Mouse (Mus musculus) stomach, embryonic 16.5 days (tissue): ENCODE data around the gene Olfr961. TPM values are rescaled to one million over a fixed set of nuclear protein-coding genes. Genes with fewer than 3 reads are reported as not detected.

Source experiments
- ATAC-seq: fragments of 200-750 bp; cut with Nextera tagmentation; 2 replicates; pipeline ENCODE4 v1.8.0; 2017; ENCODE audit warnings: moderate number of reproducible peaks, moderate TSS enrichment; ENCODE audit not compliant: insufficient read depth, low FRiP score
- H3K27ac ChIP-seq: fragments of 300-500 bp; sonication (generic); 2 replicates; pipeline ENCODE4 v1.5.1; 2014; ENCODE audit warnings: low read length
- H3K27me3 ChIP-seq: fragments of 300-500 bp; sonication (generic); 2 replicates; pipeline ENCODE4 v1.6.1; 2014; ENCODE audit warnings: low read length, control low read depth, mixed read lengths; ENCODE audit not compliant: control insufficient read depth, insufficient read depth
- H3K36me3 ChIP-seq: fragments of 300-500 bp; sonication (generic); 2 replicates; pipeline ENCODE4 v1.6.1; 2014; ENCODE audit warnings: low read length; ENCODE audit not compliant: control insufficient read depth, insufficient read depth
- H3K4me1 ChIP-seq: fragments of 300-500 bp; sonication (generic); 2 replicates; pipeline ENCODE4 v1.6.1; 2014; ENCODE audit warnings: low read length, control low read depth, mixed read lengths; ENCODE audit not compliant: control insufficient read depth, insufficient read depth
- H3K4me2 ChIP-seq: fragments of 300-500 bp; sonication (generic); 2 replicates; pipeline ENCODE4 v1.6.1; 2014; ENCODE audit warnings: low read depth, low read length, mixed read lengths
- H3K4me3 ChIP-seq: fragments of 300-500 bp; sonication (generic); replicated peaks from 2 replicates; pipeline ENCODE4 v1.5.1; 2014; ENCODE audit warnings: mild to moderate bottlenecking, low read length
- H3K9ac ChIP-seq: fragments of 300-500 bp; sonication (generic); 2 replicates; pipeline ENCODE4 v1.6.1; 2014; ENCODE audit warnings: low read length
- H3K9me3 ChIP-seq: fragments of 300-500 bp; sonication (generic); replicated peaks from 2 replicates; pipeline ENCODE4 v1.6.1; 2016; ENCODE audit warnings: low read length, control low read depth; ENCODE audit not compliant: control insufficient read depth
- WGBS: fragments of 180-500 bp; shearing (Covaris S2); extraction: QIAGEN DNeasy Blood & Tissue Kit; methylation state at CpG from one replicate; pipeline ENCODE4 v1.1.7; 2014; 5-methylcytosine and 5-hydroxymethylcytosine counted together
- polyA plus RNA-seq: library from polyadenylated mRNA; unstranded; fragments of >200 nt; fragmentation: Nextera tagmentation; extraction: Ambion mirVana; gene quantifications from 2 replicates; pipeline ENCODE4 v1.2.1, GENCODE M21; 2015

The Olfr961 gene
- polyA plus RNA-seq, 1 experiment from 2014 or later = not detected

DNA sequence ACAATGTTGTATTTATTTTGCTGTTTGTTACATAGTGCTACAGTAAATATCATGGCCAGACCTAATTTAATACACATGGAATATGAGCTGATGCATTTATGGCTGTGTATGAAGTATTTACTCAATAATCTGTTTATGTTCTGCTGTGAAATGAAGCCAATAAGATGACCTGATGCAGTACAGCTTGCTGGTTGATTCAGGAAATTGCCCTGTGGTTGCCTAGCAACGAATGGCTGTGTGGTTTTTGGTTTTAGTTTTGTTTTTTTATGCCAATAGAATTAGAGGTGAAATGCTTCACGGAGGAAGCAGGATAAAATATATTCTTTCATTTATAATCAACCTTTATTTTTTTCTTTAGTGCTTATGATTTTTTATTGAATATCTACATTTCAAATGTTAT lies 34.4 kb downstream of the Olfr961 start:
- H3K9ac ChIP-seq = no peak overlapping the region
- H3K36me3 ChIP-seq = no peaks in the 10 kb centered on the region
- no peak overlapping the region for H3K27ac ChIP-seq
- H3K4me3 ChIP-seq = no peak overlapping the region
- no peaks in the 10 kb centered on the region for H3K9me3 ChIP-seq
- no peaks in the 10 kb centered on the region for H3K4me1 ChIP-seq
- no peak overlapping the region for H3K4me2 ChIP-seq
- WGBS = 70% methylated on average over 2 of the region's 2 CpGs
- H3K27me3 ChIP-seq = no peaks in the 10 kb centered on the region
- no peak for ATAC-seq

Other genes starting within 250 kb of the Olfr961 start
- gene Olfr952, start 217.9 kb upstream of the Olfr961 start, polyA plus RNA-seq = not detected in 2 replicates
- not detected in 2 replicates for gene Olfr954, start 188.4 kb upstream of the Olfr961 start, polyA plus RNA-seq
- not detected in 2 replicates for gene Olfr955, start 173.1 kb upstream of the Olfr961 start, polyA plus RNA-seq
- not detected in 2 replicates for gene Olfr44, start 151.1 kb upstream of the Olfr961 start, polyA plus RNA-seq
- gene Olfr957, start 129.3 kb upstream of the Olfr961 start, polyA plus RNA-seq = not detected in 2 replicates
- gene Olfr958, start 91.0 kb upstream of the Olfr961 start, polyA plus RNA-seq = not detected in 2 replicates
- gene Olfr959, start 69.5 kb upstream of the Olfr961 start, polyA plus RNA-seq = not detected in 2 replicates
- gene AW551984, start 40.7 kb upstream of the Olfr961 start, polyA plus RNA-seq = 30.5 and 40.5 TPM in 2 replicates
- gene Olfr148, start 34.4 kb upstream of the Olfr961 start, polyA plus RNA-seq = not detected in 2 replicates
- not detected in 2 replicates for gene Olfr960, start 23.7 kb upstream of the Olfr961 start, polyA plus RNA-seq
- not detected in 2 replicates for gene Olfr963, start 22.1 kb downstream of the Olfr961 start, polyA plus RNA-seq
- not detected in 2 replicates for gene Olfr149, start 62.0 kb downstream of the Olfr961 start, polyA plus RNA-seq
- not detected in 2 replicates for gene Olfr965, start 66.3 kb downstream of the Olfr961 start, polyA plus RNA-seq
- not detected in 2 replicates for gene Olfr150, start 85.9 kb downstream of the Olfr961 start, polyA plus RNA-seq
- gene Olfr967, start 101.2 kb downstream of the Olfr961 start, polyA plus RNA-seq = not detected in 2 replicates
- gene Olfr968, start 138.2 kb downstream of the Olfr961 start, polyA plus RNA-seq = not detected in 2 replicates
- not detected in 2 replicates for gene Olfr969, start 145.9 kb downstream of the Olfr961 start, polyA plus RNA-seq
- gene Olfr970, start 163.8 kb downstream of the Olfr961 start, polyA plus RNA-seq = not detected in 2 replicates
- not detected in 2 replicates for gene Olfr971, start 191.8 kb downstream of the Olfr961 start, polyA plus RNA-seq
- gene Olfr972, start 221.3 kb downstream of the Olfr961 start, polyA plus RNA-seq = not detected in 2 replicates